Mouse (Mus musculus): ENCODE measurements at regions not wholly inside any gene's neighbourhood (a gene's known extent, or its start where the extent isn't known, plus 50 kb on each side); places are given as distances from the start of the nearest gene placed in this dataset.

DNA sequence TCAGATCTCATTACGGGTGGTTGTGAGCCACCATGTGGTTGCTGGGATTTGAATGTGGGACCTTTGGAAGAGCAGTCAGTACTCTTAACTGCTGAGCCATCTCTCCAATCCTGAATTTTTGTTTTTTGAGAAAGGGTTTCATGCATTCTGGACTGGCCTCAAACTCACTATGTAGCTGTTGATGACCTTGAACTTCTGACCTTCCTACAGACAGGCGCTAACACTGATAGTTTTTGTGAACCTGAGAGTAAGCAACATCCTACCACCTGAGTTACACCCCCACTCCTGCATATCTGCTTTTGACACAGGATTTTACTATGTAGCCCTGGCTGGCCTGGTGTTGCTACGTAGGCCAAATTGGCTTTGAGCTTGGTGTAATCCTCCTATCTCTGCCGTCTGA is 308.8 kb upstream of the Klf3 start:
- TF ChIP-seq CTCF (IDR thresholded peaks at IDR 0.05; ENCODE audit: borderline replicate concordance, control insufficient read depth, extremely low read depth, insufficient read depth, low read length, poor library complexity) (no peak), POLR2A (IDR thresholded peaks at IDR 0.05; ENCODE audit: control insufficient read depth, extremely low read depth, insufficient read depth, low read length, poor library complexity) (no peak)

Measured in thymus, adult 2 months (tissue).